Mouse (Mus musculus) embryo, embryonic 10.5 days (tissue): ENCODE results near the gene Ndufa7.
A peak's percentile ranks its signal among the peaks of the same experiment; 100 is the strongest.
"Not testable (repeated sequence)": the region's sequence is repeated elsewhere in the genome, so short reads cannot be mapped to it uniquely, and the experiment has no call there.

ENCODE experiments used
- DNase-seq: peaks from one replicate; pipeline ENCODE4 v3.0.0-alpha.2; 2015; ENCODE audit warnings: low spot score

The Ndufa7 gene

DNA sequence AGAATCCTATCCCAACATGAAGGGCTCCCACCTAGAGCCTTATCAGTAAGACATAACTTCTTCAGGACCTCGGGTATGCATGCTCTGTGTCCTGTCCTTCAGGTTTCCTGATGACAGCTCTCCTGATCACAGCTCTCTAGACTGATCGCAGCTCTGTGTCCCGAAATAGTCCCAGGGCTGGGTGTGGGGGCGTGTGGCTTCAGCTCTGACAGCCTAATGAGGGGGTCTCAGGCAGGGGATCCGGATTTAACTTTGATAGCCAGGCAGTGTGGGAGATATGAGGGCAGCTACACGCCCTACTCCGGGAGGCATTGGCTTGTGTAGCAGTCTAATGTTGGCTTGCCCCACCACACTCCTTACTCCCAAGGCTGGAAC is 13.2 kb upstream of the Ndufa7 start:
- no peak for DNase-seq

DNA sequence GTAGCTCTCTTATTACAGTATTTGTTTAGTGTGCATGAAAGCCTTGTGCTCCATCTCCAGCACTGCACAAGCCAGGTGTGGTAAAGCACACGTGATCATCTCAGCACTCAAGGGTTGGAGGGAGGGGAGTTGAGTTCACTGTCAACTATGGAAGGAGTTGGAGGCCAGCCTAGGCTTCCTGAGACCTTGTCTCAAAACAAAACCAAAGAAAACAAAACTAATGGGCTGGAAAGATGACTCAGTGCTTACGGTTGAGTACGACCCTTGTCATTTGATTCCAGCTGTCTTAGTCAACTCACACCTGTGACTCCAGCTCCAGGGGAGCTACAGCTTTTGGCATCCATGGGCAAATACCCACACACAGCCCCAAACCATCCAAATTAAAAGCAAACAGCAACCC is 11.9 kb upstream of the Ndufa7 start:
- no peak for DNase-seq

- no peak for DNase-seq
Observed at GRCm38 (mm10) chr17:33812990-33813389, 11.4 kb upstream of the Ndufa7 start.

GRCm38 (mm10) chr17:33815399-33815798 is 9.0 kb upstream of the Ndufa7 start:
- no peak for DNase-seq

GRCm38 (mm10) chr17:33816612-33817011 is 7.8 kb upstream of the Ndufa7 start:
- DNase-seq = no peak

GRCm38 (mm10) chr17:33817184-33817968 is 7.0 kb upstream of the Ndufa7 start:
- peak; percentile 97 for DNase-seq

- no peak for DNase-seq
Observed at GRCm38 (mm10) chr17:33817969-33818643, 6.3 kb upstream of the Ndufa7 start.

- DNase-seq = no peak
Observed at GRCm38 (mm10) chr17:33822436-33822959, 1.9 kb upstream of the Ndufa7 start.

DNA sequence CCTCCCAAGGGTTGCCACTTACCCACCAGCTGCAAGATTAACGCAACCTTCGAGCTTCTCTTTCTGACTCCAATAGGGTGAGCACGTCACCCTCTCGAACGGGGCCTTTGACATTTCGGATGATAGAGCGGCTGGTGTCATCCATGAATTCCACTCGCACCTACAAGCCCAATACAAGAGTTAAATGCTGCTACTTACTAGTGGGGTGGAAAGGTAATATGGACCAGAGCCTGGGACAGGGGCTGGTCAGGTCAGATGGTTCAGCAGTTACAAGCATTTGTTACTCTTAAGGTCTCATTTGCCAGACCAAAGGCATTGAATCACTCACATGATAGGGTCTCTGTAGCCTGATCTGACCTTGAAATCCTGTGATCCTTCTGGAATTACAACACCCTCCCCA is 1.2 kb upstream of the Ndufa7 start:
- not testable (repeated sequence) for DNase-seq

- not testable (repeated sequence) for DNase-seq
Observed at GRCm38 (mm10) chr17:33824997-33825330, 592 bp downstream of the Ndufa7 start.

DNA sequence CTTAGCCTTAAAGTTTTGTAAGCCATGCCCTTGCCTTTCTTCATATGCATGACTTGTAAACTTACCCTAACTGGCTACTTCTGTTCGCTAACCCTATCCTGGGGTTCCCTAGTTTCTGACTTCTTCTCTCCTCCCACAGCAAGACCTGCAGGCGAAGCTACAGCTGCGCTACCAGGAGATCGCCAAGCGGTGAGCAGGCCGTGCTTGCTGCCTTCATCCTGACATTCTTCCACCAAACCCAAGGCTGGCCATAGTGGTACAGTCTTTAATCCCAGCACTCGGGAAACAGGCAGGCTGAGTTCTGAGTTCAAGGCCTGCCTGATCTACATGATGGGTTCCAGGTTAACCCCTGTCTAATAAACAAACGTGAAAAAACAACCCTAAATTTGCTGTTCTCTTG is 1.1 kb downstream of the Ndufa7 start:
- no peak for DNase-seq

DNA sequence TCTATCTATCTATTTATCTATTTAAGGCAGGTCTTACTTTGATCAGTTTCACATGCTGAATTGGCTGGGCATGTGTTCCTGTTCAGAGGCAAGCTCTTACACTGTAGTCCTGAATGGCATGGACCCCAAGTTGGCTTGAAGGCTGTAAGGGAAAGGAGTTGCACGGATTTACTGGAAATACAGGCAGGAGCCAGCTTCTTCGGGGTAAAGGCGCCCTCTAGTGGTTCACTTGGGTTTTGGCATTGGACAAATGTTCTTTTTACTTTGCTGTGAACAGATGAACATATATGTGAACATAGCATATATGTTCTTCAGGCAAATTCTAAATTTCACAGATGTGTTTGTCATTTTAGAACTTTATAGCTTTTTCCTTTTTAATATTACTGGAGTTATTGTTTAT is 2.5 kb downstream of the Ndufa7 start:
- DNase-seq = peak; percentile 87

GRCm38 (mm10) chr17:33828892-33829291 is 4.5 kb downstream of the Ndufa7 start:
- no peak for DNase-seq

DNA sequence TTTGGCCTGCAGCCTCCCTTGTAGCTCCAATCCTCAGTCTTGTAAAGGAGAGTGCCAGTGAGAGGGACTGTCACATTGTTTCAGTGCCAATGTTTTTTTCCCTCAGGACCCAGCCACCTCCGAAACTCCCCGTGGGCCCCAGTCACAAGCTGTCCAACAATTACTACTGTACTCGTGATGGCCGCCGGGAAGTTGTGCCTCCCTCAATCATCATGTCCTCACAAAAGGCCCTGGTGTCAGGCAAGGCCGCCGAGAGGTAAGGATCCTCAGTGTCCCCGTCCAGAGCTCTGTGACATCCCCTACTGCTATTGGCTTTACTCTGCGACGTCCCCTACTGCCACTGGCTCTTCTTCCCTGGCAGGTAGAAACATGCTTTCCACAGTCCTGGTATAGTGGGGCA is 5.2 kb downstream of the Ndufa7 start:
- DNase-seq = no peak

DNA sequence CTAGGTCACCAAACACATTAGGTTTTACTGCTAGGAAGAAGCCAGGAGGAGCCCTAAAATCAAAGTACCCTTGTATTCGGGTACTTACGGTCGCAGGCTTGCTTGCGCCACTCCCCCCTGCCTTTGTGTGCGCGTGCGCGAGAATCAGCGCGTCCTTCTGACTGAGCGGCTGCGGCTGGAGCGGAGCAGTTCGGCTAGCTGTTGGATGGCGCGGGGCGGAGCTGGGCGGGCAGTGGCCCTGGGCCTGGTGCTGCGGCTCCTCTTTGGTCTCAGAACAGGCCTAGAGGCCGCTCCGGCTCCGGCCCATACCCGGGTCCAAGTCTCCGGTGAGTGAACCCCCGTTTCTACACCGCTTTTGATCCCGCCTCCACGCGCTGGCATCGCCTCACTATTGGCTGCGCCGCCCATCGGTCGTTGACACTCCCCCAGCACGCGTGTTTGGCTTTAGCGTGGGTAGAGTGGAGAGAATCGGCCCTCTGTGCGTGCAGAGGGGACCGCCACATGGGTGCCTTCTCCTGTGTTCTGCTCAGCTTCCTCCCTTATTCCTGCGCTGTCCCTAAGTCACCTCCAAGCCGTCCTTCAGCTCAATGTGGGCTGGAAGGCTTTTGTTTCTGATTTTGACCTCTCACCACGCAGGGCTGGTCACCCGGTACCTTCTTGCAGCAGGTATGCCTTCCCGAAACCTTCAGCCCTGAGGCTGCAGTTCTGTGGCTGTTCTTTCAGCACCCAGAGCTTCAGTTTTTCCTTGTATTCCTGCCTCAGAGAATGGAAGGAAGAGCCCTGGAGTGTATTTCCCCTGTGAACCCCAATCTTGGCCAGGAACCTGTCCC is 18.8 kb downstream of the Ndufa7 start, which contains the start of gene Cd320:
TSS of gene Cd320 (plus strand) at position 126 of the 830 bp plus-strand sequence.
- DNase-seq = peak; percentile 95

GRCm38 (mm10) chr17:33844196-33844595 is 19.8 kb downstream of the Ndufa7 start:
- DNase-seq = no peak

DNA sequence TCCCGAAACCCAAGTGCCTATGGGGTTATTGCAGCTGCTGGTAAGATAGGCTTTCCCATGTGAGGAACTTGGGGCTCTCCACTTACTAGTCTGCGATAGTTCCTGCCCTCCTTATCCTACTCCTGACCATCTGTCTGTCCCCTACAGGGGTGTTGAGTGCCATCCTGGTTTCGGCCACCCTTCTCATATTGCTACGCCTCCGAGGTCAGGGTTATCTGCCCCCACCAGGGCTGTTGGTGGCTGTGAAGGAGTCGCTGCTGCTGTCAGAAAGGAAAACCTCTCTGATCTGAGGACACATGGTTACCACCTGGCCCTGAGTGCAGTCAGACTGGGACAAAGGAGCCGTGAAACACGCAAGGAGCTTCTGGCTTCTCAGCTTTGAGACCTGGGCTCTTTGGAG is 23.8 kb downstream of the Ndufa7 start:
- no peak for DNase-seq

GRCm38 (mm10) chr17:33851331-33851730 is 27.0 kb downstream of the Ndufa7 start:
- DNase-seq = no peak

- no peak for DNase-seq
Observed at GRCm38 (mm10) chr17:33857816-33858215, 33.4 kb downstream of the Ndufa7 start.

DNA sequence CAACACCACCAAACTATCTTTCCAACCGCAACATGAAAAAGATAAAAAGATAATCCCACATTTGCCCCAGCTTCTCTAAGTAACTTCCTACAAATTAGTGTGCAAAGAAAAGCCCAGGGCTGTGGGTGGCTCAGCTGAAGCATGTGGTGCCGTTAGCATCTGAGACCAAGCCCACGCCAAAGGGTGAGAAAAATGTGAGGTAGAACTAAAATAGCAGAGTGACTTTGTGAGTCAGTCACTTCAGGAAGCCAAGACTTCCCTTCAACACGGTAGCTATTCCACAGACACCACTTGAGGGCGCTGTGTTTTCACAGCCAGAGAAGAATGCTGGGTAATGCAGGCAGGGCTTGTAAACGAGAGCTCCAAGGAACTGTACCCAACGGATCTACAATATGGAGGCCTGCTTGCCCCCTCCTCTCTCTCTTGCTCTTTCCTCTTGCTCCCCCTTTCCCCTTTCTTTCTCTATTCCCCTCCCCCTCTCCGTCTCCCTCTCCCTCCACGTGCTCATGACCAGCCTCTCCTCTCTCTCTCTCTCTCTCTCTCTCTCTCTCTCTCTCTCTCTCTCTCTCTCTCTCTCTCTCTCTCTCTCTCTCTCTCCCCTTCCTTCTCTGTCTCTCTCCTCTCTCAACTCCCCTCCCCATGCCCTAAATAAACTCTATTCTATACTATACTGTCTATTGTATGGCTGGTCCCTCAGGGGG is 41.1 kb downstream of the Ndufa7 start:
- peak; percentile 68 for DNase-seq

DNA sequence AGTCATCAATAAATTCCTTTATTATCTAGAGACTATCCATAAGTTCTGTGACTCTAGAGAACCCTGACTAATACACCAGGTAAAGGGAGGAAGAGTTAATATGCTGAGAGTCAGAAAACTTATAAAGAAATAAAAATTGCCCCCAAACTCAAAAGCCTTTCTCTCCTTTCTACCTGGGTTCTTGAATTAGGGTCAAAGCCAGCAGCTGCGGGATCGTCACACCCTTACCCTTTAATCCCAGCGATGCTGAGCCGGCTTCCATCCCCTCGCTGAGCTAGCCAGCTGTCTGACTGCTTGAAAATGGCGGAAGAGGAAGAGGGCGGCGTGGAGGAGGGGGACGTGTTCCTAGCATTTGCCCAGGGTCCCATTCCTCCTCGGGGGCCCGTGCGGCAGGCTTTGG is 49.2 kb downstream of the Ndufa7 start, which contains the start of gene Gm7029:
TSS of gene Gm7029 (plus strand) at position 301 of the 400 bp plus-strand sequence.
- not testable (repeated sequence) for DNase-seq

- no peak for DNase-seq
Observed at GRCm38 (mm10) chr17:33874411-33874810, 50.0 kb downstream of the Ndufa7 start.
